Comparison of ENCODE assay signal across 12 mouse cellular contexts in genomic region chr2:57113431-57113830, GRCm38 (mm10). TPM values are rescaled to one million over a fixed set of nuclear protein-coding genes. Genes with fewer than 3 reads are reported as not detected.
DNase-seq lines count a peak whose midpoint lies in the region; ATAC-seq lines count a peak whose summit lies in the region.
"Had no signal": no experiment of that assay in that cellular context is flagged by ENCODE, and none has a peak within 500 bp of the region (broad histone marks: within the 10 kb centered on the region; RNA-seq: fewer than 3 reads in every experiment).

No protein-coding gene starts in this region.

- intact Hi-C loops in gastrocnemius, postnatal 14 days (cut with DNase I; ENCODE audit: low total_unique reads), result no loop called here

- H3K27ac ChIP-seq in heart, embryonic 16.5 days (ENCODE audit: low read length), result no peak overlapping the region
- no peak overlapping the region for H3K27ac ChIP-seq in embryonic facial prominence, embryonic 11.5 days (replicated peaks; ENCODE audit: low read depth, low read length)
- no peak overlapping the region for H3K27ac ChIP-seq in hindbrain, embryonic 12.5 days
- no peak overlapping the region for H3K27ac ChIP-seq in midbrain, embryonic 11.5 days (ENCODE audit: low read depth, low read length)
- H3K27ac ChIP-seq: macrophage had no signal

- H3K9ac ChIP-seq in heart, embryonic 16.5 days (ENCODE audit: low read length), result no peak overlapping the region
- no peak overlapping the region for H3K9ac ChIP-seq in embryonic facial prominence, embryonic 11.5 days (replicated peaks; ENCODE audit: low read length)
- H3K9ac ChIP-seq in hindbrain, embryonic 12.5 days, result no peak overlapping the region
- no peak overlapping the region for H3K9ac ChIP-seq in midbrain, embryonic 11.5 days (ENCODE audit: low read length)

- H3K4me2 ChIP-seq in heart, embryonic 16.5 days (ENCODE audit: low read depth, low read length), result no peak overlapping the region; the same call in 1 of the 2 replicates
- peak overlapping the region; percentile 98 for H3K4me2 ChIP-seq in embryonic facial prominence, embryonic 11.5 days (ENCODE audit: low read depth, low read length)
- peak overlapping the region; percentile 97 for H3K4me2 ChIP-seq in hindbrain, embryonic 12.5 days (replicated peaks)
- H3K4me2 ChIP-seq in midbrain, embryonic 11.5 days, result peak overlapping the region; percentile 95

- H3K36me3 ChIP-seq in heart, embryonic 16.5 days (ENCODE audit: control insufficient read depth, insufficient read depth), result no peaks in the 10 kb centered on the region
- H3K36me3 ChIP-seq in embryonic facial prominence, embryonic 11.5 days (replicated peaks; ENCODE audit: control insufficient read depth, insufficient read depth, low read depth, low read length), result no peaks in the 10 kb centered on the region
- H3K36me3 ChIP-seq in hindbrain, embryonic 12.5 days, result no peaks in the 10 kb centered on the region
- no peaks in the 10 kb centered on the region for H3K36me3 ChIP-seq in midbrain, embryonic 11.5 days (ENCODE audit: control insufficient read depth, insufficient read depth, low read length)

- H3K9me3 ChIP-seq in heart, embryonic 16.5 days (replicated peaks; ENCODE audit: control insufficient read depth, low read length), result no peaks in the 10 kb centered on the region; the same call in 1 of the 2 replicates
- H3K9me3 ChIP-seq in embryonic facial prominence, embryonic 11.5 days (replicated peaks; ENCODE audit: control insufficient read depth, low read length), result no peaks in the 10 kb centered on the region
- H3K9me3 ChIP-seq in hindbrain, embryonic 12.5 days (replicated peaks), result 0 out of 2 replicates have a peak, but pooled peaks cover 4% of the 10 kb centered on the region
- no peaks in the 10 kb centered on the region for H3K9me3 ChIP-seq in midbrain, embryonic 11.5 days (ENCODE audit: control insufficient read depth, low read length)

- peak overlapping the region; percentile 90; the same call in 1 of the 2 replicates for H3K4me3 ChIP-seq in heart, embryonic 16.5 days (ENCODE audit: low read length)
- H3K4me3 ChIP-seq in embryonic facial prominence, embryonic 11.5 days (ENCODE audit: low read depth, low read length), result no peak overlapping the region; the same call in 1 of the 2 replicates
- peak overlapping the region; percentile 78 for H3K4me3 ChIP-seq in hindbrain, embryonic 12.5 days
- peak overlapping the region; percentile 72 for H3K4me3 ChIP-seq in midbrain, embryonic 11.5 days (ENCODE audit: low read depth, low read length)

- H3K4me1 ChIP-seq in heart, embryonic 16.5 days (ENCODE audit: control insufficient read depth, insufficient read depth, low read length), result peaks cover 5% of the 10 kb centered on the region; the same call in 1 of the 2 replicates
- H3K4me1 ChIP-seq in embryonic facial prominence, embryonic 11.5 days (ENCODE audit: control insufficient read depth, insufficient read depth, low read length), result no peaks in the 10 kb centered on the region
- peaks cover 46% of the 10 kb centered on the region for H3K4me1 ChIP-seq in hindbrain, embryonic 12.5 days
- peaks cover 26% of the 10 kb centered on the region for H3K4me1 ChIP-seq in midbrain, embryonic 11.5 days (ENCODE audit: control insufficient read depth, insufficient read depth, low read length)

- H3K27me3 ChIP-seq in heart, embryonic 16.5 days (ENCODE audit: control insufficient read depth, insufficient read depth, low read length), result peaks cover 50% of the 10 kb centered on the region
- peaks cover 40% of the 10 kb centered on the region for H3K27me3 ChIP-seq in embryonic facial prominence, embryonic 11.5 days (ENCODE audit: control insufficient read depth, insufficient read depth, low read length)
- peaks cover 66% of the 10 kb centered on the region for H3K27me3 ChIP-seq in hindbrain, embryonic 12.5 days
- peaks cover 57% of the 10 kb centered on the region for H3K27me3 ChIP-seq in midbrain, embryonic 11.5 days (ENCODE audit: control insufficient read depth, insufficient read depth, low read length)

- 41% methylated on average over 5 of the region's 5 CpGs for WGBS in heart, embryonic 16.5 days
- 19% methylated on average over 5 of the region's 5 CpGs for WGBS in embryonic facial prominence, embryonic 11.5 days
- WGBS in hindbrain, embryonic 12.5 days, result 7% methylated on average over 5 of the region's 5 CpGs
- WGBS in midbrain, embryonic 11.5 days, result 11% methylated on average over 5 of the region's 5 CpGs

- ATAC-seq in heart, embryonic 16.5 days (replicated peaks; ENCODE audit: extremely low read depth, insufficient read depth, low FRiP score), result no peak
- ATAC-seq in embryonic facial prominence, embryonic 11.5 days (replicated peaks; ENCODE audit: insufficient number of reproducible peaks, low FRiP score, low TSS enrichment, low read depth), result no peak
- no peak for ATAC-seq in hindbrain, embryonic 12.5 days (ENCODE audit: low FRiP score)
- no peak for ATAC-seq in midbrain, embryonic 11.5 days (ENCODE audit: low FRiP score)

- DNase-seq in heart, adult 11 months, result no peak
- no peak for DNase-seq in embryonic facial prominence, embryonic 11.5 days (ENCODE audit: low spot score)
- DNase-seq in midbrain, embryonic 11.5 days (ENCODE audit: low spot score, missing footprints), result peak; percentile 90
- DNase-seq in adrenal gland, postnatal 25 days, result no peak
- DNase-seq in spleen, adult 18-20 months, result no peak
- no peak for DNase-seq in gastrocnemius, postnatal 14 days
- DNase-seq: adrenal gland, postnatal 10 days; kidney, adult 11 months; right cerebral cortex, postnatal 25 days had no signal

RNA-seq across cellular contexts. Expression of gene Nr4a2, which starts 10.4 kb away (rescaled TPM):
- polyA plus RNA-seq in heart, embryonic 16.5 days (2015; fragmentation: Nextera tagmentation; extraction: Ambion mirVana), result 2.1 and 2.2 TPM in 2 replicates
- 3.7 and 5.7 TPM in 2 replicates for polyA plus RNA-seq in embryonic facial prominence, embryonic 11.5 days (2014; fragmentation: Nextera tagmentation; extraction: Ambion mirVana)
- 21.3 and 28.1 TPM in 2 replicates for polyA plus RNA-seq in hindbrain, embryonic 12.5 days (2016; fragmentation: Nextera tagmentation; extraction: Ambion mirVana)
- 16.9 and 17.4 TPM in 2 replicates for polyA plus RNA-seq in midbrain, embryonic 11.5 days (2014; fragmentation: Nextera tagmentation; extraction: Ambion mirVana)
- 6.8 and 9.9 TPM in 2 replicates for total RNA-seq in adrenal gland, postnatal 25 days (2021)
- total RNA-seq in gastrocnemius, postnatal 14 days (2021), result 1 to 10 TPM; 1.2 to 1.7 TPM
